Mouse (Mus musculus) liver, postnatal 0 days (tissue): ENCODE measurements around the gene Itga1. TPM values are rescaled to one million over a fixed set of nuclear protein-coding genes. Genes with fewer than 3 reads are reported as not detected.

Experiments
- ATAC-seq: fragments of 200-750 bp; cut with Nextera tagmentation; 2 replicates; pipeline ENCODE4 v1.8.0; 2017; ENCODE audit warnings: mild to moderate bottlenecking, moderate library complexity
- DNase-seq: peaks from one replicate; pipeline ENCODE4 v3.0.0-alpha.2; 2016
- H3K27ac ChIP-seq: fragments of 300-500 bp; sonication (generic); 2 replicates; pipeline ENCODE4 v1.5.1; 2014; ENCODE audit warnings: antibody characterized with exemption, moderate library complexity, mild to moderate bottlenecking, low read depth
- H3K27me3 ChIP-seq: fragments of 300-500 bp; sonication (generic); 2 replicates; pipeline ENCODE4 v1.6.1; 2014; ENCODE audit warnings: low read length, control low read depth, mixed read lengths; ENCODE audit not compliant: insufficient read depth
- H3K36me3 ChIP-seq: fragments of 300-500 bp; sonication (generic); replicated peaks from 2 replicates; pipeline ENCODE4 v1.6.1; 2014; ENCODE audit warnings: mild to moderate bottlenecking, control low read depth, low read length, moderate library complexity, mixed read lengths; ENCODE audit not compliant: insufficient read depth
- H3K4me1 ChIP-seq: fragments of 300-500 bp; sonication (generic); 2 replicates; pipeline ENCODE4 v1.6.1; 2014; ENCODE audit warnings: antibody characterized with exemption, mild to moderate bottlenecking, control low read depth; ENCODE audit not compliant: insufficient read depth
- H3K4me2 ChIP-seq: fragments of 300-500 bp; sonication (generic); 2 replicates; pipeline ENCODE4 v1.6.1; 2014; ENCODE audit warnings: low read depth, mild to moderate bottlenecking, low read length, moderate library complexity, mixed read lengths
- H3K4me3 ChIP-seq: fragments of 300-500 bp; sonication (generic); 2 replicates; pipeline ENCODE4 v1.5.1; 2014; ENCODE audit warnings: low read depth, low read length
- H3K9ac ChIP-seq: fragments of 300-500 bp; sonication (generic); replicated peaks from 2 replicates; pipeline ENCODE4 v1.6.1; 2014; ENCODE audit warnings: mild to moderate bottlenecking, moderate library complexity
- H3K9me3 ChIP-seq: fragments of 300-500 bp; sonication (generic); 2 replicates; pipeline ENCODE4 v1.6.1; 2016; ENCODE audit warnings: mild to moderate bottlenecking, control low read depth, low read length, mixed read lengths
- CTCF ChIP-seq: sonication (generic); IDR thresholded peaks from 2 replicates; pipeline ENCODE4 v1.5.1; 2016; ENCODE audit warnings: antibody characterized with exemption, low read depth
- EP300 ChIP-seq: IDR thresholded peaks from 2 replicates; pipeline ENCODE4 v1.6.1; 2016; ENCODE audit warnings: antibody characterized with exemption, low read depth, mild to moderate bottlenecking
- WGBS: fragments of 180-500 bp; shearing (Covaris S2); extraction: QIAGEN DNeasy Blood & Tissue Kit; methylation state at CpG from one replicate; pipeline ENCODE4 v1.1.7; 2014; ENCODE audit not compliant: insufficient replicate concordance; 5-methylcytosine and 5-hydroxymethylcytosine counted together
- polyA plus RNA-seq: library from polyadenylated mRNA; unstranded; fragments of >200 nt; fragmentation: Nextera tagmentation; extraction: Ambion mirVana; gene quantifications from 2 replicates; pipeline ENCODE4 v1.2.1, GENCODE M21; 2015

Itga1 gene
- polyA plus RNA-seq, 1 experiment from 2014 or later = 5.9 TPM

DNA sequence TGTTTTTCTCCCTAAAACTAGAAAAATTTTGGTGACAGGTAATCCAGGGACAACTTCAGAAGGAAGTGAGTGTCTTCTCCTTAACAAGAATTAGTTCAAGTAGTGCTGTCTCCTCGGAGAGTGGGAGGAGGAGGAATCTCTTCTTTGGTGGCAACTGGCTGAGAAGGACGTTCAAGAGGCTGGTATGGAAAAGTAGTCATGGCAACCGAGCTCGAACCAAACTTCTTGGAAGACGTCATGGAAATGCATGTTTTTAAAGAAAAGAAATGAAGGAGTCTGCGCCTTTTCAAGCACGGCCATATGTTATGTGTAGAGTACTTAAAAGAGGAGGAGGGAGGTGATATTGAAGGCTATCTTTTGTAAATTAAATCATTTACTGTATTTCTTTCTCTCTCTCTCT is 49.2 kb downstream of the Itga1 start:
- ATAC-seq = no peak
- no peaks in the 10 kb centered on the region; the same call in none of the 2 replicates for H3K4me1 ChIP-seq
- no peaks in the 10 kb centered on the region for H3K36me3 ChIP-seq
- DNase-seq = no peak
- H3K4me2 ChIP-seq = no peak overlapping the region
- H3K9ac ChIP-seq = no peak overlapping the region
- 81% methylated on average over 7 of the region's 7 CpGs for WGBS
- no peak overlapping the region for H3K4me3 ChIP-seq
- no peak for TF ChIP-seq CTCF
- H3K27ac ChIP-seq = no peak overlapping the region
- H3K9me3 ChIP-seq = no peaks in the 10 kb centered on the region
- H3K27me3 ChIP-seq = no peaks in the 10 kb centered on the region

DNA sequence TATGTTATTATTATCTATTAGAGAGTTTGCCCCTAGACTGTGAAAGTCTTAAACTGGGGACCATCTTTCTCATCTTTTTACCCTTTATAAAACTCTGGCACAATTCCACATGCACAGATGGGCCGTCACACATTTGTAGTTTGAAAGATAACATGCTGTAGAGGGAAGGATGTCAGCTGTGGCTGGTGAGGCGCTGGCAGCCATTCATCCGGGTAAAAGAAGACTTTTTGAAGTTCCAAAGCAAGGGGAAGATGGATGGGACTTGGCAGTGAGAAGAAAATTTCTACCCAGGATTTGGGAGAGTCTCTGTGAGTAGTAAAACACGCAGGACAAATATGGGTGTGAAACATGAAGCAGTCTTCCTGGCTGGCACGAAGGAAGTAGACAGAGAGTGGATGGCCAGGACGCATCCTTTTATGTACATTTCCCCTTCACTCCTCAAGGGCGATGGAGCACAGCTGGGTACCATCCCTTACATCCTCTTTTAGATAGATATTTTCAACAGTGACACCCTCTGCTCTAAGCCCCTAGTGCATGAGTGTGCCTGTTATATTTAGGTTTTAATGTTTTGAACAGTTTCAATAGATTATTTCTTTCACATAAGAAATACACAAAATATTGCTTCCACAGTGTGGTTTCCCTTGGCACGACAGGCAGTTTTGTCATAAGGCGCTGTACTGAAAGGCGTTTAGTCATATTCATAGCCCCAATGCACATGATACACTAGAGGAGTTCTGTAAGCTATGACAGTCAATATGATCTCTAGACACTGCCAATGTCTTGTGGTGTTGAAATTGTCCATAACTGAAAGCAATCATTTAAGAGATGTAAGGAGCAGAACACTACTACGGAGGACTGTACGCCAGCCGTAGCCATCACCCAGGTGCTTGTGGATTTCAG is 50.9 kb downstream of the Itga1 start:
- Histone ChIP-seq H3K9ac (no peak overlapping the region), H3K9me3 (no peaks in the 10 kb centered on the region), H3K4me2 (no peak overlapping the region), H3K4me3 (no peak overlapping the region), H3K27ac (no peak overlapping the region), H3K4me1 (no peaks in the 10 kb centered on the region; the same call in 1 of the 2 replicates), H3K36me3 (no peaks in the 10 kb centered on the region), H3K27me3 (no peaks in the 10 kb centered on the region)
- WGBS = 70% methylated on average over 13 of the region's 13 CpGs
- DNase-seq (no peak), ATAC-seq (no peak)
- no peak for TF ChIP-seq CTCF
- TF ChIP-seq EP300 = no peak

DNA sequence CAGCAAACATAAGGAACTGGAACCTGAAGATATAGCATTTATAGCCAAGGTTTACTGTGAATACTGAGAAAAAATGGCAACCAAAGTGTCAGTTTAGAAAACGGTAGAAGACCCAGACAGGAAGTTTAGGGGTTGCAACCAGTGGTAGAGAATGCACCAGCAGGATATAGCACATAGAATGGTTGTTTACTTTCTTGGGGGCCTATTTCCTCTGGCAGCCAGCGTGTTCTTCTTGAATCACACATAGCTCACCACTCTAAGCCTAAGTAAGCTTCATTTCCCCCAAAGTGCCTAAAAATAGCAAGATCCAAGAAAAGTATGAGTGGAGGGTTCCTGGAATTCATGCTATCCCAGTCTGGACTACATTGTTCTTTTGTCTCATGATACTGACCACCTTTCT is 59.1 kb downstream of the Itga1 start:
- no peak for DNase-seq
- ATAC-seq = no peak
- Histone ChIP-seq H3K4me1 (no peaks in the 10 kb centered on the region), H3K9ac (no peak overlapping the region), H3K4me3 (no peak overlapping the region), H3K27me3 (no peaks in the 10 kb centered on the region), H3K27ac (no peak overlapping the region), H3K9me3 (no peaks in the 10 kb centered on the region), H3K4me2 (no peak overlapping the region), H3K36me3 (no peaks in the 10 kb centered on the region)
- 30% methylated on average over 2 of the region's 2 CpGs for WGBS
- TF ChIP-seq EP300 = no peak
- no peak for TF ChIP-seq CTCF

DNA sequence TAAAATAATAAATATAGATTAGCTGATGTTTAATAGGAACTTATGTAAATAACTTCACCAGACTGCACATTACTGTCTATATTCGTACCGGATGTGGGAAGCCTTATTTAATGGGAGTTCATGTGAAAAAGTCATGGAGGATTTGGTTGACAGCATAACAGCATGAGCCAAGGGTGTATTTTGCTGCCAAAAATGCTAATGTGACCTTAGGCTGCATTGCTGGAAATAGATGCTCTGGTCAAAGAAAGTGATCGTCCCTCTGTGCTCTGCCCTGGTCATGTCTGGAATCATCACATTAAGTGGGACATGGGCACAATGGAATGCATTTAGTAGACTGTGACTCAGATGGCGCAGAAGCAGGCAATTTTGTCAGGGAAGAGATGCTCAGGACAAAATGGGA is 64.5 kb downstream of the Itga1 start:
- no peak for DNase-seq
- Histone ChIP-seq H3K27ac (no peak overlapping the region), H3K27me3 (no peaks in the 10 kb centered on the region), H3K36me3 (no peaks in the 10 kb centered on the region), H3K4me1 (peaks cover 2% of the 10 kb centered on the region; the same call in 1 of the 2 replicates), H3K9me3 (no peaks in the 10 kb centered on the region), H3K4me2 (no peak overlapping the region), H3K4me3 (no peak overlapping the region), H3K9ac (no peak overlapping the region)
- TF ChIP-seq CTCF = no peak
- no peak for TF ChIP-seq EP300
- no peak for ATAC-seq
- WGBS = 76% methylated on average over 4 of the region's 4 CpGs

DNA sequence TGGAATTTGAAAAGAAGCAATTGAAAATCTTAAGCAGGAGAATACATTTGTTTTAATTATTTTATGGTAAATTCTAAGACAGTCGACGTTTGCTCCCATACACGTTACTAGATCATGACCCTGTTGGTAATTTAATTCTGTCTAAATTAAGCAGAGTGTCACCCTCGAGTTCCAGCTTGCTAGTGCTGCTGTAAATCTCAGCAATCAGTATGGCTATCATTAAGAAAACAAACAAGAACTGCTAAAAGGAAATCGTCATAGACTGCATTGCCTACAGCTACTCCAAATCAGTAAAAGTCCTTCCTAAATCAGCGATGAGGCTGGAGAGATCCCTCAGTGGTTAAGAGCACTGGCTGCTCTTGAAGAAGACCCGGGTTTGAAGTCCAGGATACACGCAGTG is 66.4 kb downstream of the Itga1 start:
- ATAC-seq = no peak
- no peaks in the 10 kb centered on the region for H3K9me3 ChIP-seq

DNA sequence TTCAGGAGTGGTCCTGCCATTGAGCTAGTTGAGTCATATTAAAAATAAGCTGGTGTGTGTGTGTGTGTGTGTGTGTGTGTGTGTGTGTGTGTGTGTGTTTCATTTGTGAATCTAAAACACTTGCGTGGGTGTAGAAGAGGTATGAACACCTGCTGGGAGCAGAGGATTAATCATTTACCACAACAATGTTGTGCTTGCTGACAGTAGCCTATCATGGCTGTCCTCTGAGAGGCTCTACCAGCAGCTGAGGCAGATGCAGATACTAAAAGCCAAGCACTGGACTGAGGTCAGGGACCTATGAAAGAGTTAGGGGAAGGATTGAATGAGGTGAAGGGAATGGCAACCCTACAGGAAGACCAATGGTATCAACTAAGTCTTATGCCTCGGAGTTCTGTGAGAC is 68.6 kb downstream of the Itga1 start:
- H3K4me2 ChIP-seq = no peak overlapping the region
- H3K27me3 ChIP-seq = no peaks in the 10 kb centered on the region
- 0 out of 2 replicates have a peak, but pooled peaks cover 4% of the 10 kb centered on the region for H3K36me3 ChIP-seq
- whole genome bisulfite sequencing = 59% methylated on average over 2 of the region's 2 CpGs
- DNase-seq = no peak
- TF ChIP-seq CTCF (no peak), EP300 (no peak)
- peaks cover 2% of the 10 kb centered on the region; the same call in 1 of the 2 replicates for H3K4me1 ChIP-seq
- ATAC-seq = peak; percentile 68
- no peaks in the 10 kb centered on the region for H3K9me3 ChIP-seq
- H3K4me3 ChIP-seq = no peak overlapping the region
- no peak overlapping the region for H3K27ac ChIP-seq
- no peak overlapping the region for H3K9ac ChIP-seq

More for the DNA sequence above, 66.4 kb downstream of the Itga1 start:
- Histone ChIP-seq H3K4me1 (peaks cover 2% of the 10 kb centered on the region; the same call in 1 of the 2 replicates), H3K27ac (no peak overlapping the region), H3K4me2 (no peak overlapping the region), H3K27me3 (no peaks in the 10 kb centered on the region), H3K4me3 (no peak overlapping the region), H3K36me3 (no peaks in the 10 kb centered on the region), H3K9ac (no peak overlapping the region)
- WGBS = 50% methylated on average over 8 of the region's 8 CpGs
- TF ChIP-seq EP300 (no peak), CTCF (no peak)
- no peak for DNase-seq
